Mouse (Mus musculus) splenic B cell, adult 2 months (primary cell): Measurements from ENCODE around the gene Pls3.

Experiments
- DNase-seq: peaks from one replicate; pipeline ENCODE4 v3.0.0-alpha.2; 2011; ENCODE audit warnings: low read depth, low spot score
- H3K27me3 ChIP-seq: 2 replicates; pipeline ENCODE4 v1.6.1; 2012; ENCODE audit warnings: mild to moderate bottlenecking, low read length, moderate library complexity, mixed read lengths; ENCODE audit not compliant: control insufficient read depth, poor library complexity, insufficient read depth, severe bottlenecking
- H3K36me3 ChIP-seq: 2 replicates; pipeline ENCODE4 v1.6.1; 2012; ENCODE audit warnings: mild to moderate bottlenecking, low read length, moderate library complexity, mixed read lengths; ENCODE audit not compliant: control insufficient read depth, poor library complexity, insufficient read depth, severe bottlenecking

Pls3 gene

DNA sequence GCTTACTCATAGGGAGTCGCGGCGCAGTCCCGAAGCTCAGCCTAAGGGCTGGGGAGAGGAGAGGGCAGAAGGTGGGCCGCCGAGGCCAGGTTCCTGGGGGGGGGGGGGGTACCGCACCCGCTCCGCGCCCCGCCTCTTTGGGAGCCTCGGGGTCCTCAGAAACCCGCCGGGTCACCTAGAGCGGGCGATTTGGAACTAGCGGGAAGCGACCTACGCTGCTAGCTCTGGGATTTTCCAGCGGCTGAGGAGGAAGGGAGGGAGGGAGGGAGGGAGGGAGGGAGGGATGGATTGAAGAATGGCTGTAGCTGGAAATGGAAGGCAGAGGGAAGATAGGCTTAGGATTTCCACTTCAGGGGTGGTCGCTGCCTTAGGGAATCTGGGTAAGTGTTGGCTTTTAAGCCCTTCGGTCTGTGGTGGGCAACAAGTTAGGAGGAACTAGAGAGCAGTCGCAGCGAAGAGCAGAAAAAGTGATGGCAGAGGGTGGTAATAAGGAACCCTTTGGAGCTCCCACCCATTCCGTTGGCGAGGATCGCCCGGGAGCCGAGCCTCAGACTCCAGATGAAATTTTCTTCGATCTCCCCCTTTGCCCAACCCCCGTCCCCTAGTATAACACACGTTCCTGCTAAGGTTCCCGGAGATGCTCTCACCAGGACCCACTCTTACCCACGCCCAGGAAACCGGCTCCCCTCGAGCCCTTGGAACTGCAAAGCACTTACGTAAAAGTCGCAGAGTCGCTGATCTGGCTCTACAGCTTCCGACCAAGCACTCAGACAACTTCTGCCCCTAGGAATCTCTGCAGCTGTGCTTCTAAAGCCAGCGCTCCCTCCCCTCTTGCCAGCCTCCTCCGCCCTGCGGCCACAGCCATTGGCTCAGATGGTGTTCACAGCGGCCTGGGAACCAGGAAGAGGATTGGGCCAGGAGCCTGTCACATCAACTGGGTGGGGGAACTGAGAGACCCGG lies at the start of gene Pls3:
TSS of gene Pls3 (minus strand) at position 851 of the 960 bp plus-strand sequence.
- Histone ChIP-seq H3K27me3 (no peaks in the 10 kb centered on the region), H3K36me3 (no peaks in the 10 kb centered on the region)
- DNase-seq = peak; percentile 15

DNA sequence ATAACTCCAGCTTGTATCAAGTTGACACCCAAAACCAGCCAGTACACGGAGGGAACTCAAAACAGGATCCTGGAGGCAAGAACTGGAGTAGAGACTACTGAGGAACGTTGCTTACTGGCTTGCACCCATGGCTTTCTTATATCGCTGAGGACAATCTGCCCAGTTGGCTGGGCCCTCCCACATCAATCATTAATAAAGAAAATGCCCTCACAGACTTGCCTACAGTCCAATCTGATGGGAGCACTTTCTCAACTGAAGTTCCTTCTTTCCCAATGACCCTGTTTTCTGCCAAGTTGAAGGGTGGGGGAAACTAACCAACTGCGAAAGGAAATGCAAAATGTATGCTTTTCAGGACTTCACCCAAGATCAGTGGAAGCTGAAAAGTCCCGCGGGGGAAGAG lies 20.7 kb upstream of the Pls3 start:
- no peak for DNase-seq
- H3K27me3 ChIP-seq = no peaks in the 10 kb centered on the region

DNA sequence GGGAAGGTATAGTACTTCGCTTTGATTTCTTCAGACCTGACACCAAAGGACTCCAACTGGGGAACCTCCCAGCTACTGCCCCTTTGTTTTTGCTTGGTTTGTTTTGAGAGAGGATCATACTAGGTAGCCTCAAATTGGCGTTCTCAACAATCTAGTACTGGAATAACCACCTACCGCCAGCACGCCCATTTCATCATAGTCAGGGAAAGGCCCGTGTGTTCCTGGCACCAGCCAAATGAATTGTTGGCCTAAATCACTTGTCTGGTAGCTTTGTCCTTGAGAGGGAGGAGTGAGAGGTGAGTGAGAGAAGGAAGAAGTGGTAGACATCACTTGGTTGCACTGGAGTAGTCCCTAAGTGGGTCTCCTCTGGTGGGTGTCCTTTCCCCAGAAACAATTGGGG lies 584 bp upstream of the Pls3 start:
- no peak for DNase-seq
- no peaks in the 10 kb centered on the region for H3K27me3 ChIP-seq
- no peaks in the 10 kb centered on the region for H3K36me3 ChIP-seq

More for the DNA sequence above, 20.7 kb upstream of the Pls3 start:
- H3K36me3 ChIP-seq = no peaks in the 10 kb centered on the region

DNA sequence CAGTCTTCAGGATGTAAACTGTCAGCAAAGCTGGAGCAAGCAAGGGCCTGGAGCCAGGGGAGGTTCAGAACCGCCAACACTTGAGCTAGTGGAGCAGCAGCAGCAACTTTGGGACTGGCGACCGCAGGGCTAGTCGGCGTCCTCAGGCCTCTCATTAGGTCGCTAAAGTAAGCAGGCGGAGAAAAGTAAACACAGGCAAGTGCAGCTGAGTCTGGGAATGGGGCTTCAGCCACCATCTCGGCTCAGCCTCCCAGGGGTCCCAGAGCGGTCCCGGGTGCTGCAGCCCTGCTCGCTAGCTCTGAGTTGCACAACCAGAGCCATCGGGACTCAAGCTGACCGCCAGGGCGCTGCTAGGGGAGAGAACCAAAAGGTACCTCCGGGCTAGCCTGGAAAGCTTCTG lies 1.2 kb downstream of the Pls3 start:
- no peaks in the 10 kb centered on the region for H3K27me3 ChIP-seq
- no peak for DNase-seq

DNA sequence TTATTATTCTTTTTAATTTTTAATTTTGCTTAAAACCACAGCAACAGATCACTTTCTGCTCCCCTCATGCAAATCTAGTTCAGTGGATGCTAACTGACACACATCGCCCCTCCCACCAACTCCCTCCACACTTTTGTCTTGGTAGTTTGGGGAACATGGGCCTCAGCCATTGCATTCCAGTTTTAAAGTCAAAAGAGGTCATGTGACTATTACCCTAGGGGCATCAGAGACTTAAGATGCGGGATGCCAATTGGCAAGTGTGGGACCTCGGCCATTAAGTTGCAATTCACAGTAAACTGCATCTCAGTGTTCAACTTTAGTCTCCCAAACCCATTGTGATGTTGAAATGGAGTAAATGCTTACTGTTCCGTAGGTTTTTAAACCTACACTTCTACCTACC lies 1.7 kb downstream of the Pls3 start:
- H3K36me3 ChIP-seq = no peaks in the 10 kb centered on the region
- DNase-seq = no peak
- H3K27me3 ChIP-seq = no peaks in the 10 kb centered on the region

More for the DNA sequence above, 1.2 kb downstream of the Pls3 start:
- no peaks in the 10 kb centered on the region for H3K36me3 ChIP-seq

DNA sequence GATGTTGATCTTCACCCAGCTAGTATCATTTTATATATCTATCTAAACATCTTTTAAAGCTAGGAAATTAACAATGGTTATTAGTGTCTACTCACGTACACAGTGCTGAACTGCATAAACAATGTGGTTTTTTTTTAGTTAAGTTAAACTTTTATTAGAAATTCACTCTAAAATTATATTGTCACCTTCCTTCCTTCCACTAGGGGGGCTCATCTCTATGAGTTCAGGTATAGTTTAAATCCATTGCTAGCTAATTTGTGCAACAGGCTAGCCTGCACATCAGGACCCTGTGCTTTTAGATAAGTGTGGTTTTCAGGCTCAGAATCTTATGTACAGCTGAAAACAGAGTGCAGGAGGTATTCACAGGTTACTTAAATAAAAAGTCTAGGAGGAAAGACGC lies 3.1 kb downstream of the Pls3 start:
- Histone ChIP-seq H3K27me3 (no peaks in the 10 kb centered on the region), H3K36me3 (no peaks in the 10 kb centered on the region)
- no peak for DNase-seq

DNA sequence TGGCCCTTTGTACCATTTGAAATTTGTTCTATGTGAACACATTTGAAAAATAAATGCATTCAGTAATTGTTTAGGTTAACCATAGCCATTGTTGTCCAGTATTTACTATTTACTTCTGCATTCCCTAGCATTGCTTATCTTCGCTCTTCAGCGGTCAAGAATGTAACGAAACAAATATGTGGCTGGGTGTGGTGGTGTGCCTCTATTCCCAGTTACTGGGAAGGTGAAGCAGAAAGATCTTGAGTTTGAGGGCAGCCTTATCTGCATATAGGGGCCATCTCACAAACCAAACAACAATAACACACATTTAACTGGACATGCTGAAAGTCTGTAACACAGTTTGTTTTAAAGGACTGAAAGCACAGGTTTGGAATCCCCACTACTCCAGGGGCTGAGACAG lies 13.3 kb downstream of the Pls3 start:
- Histone ChIP-seq H3K36me3 (no peaks in the 10 kb centered on the region), H3K27me3 (no peaks in the 10 kb centered on the region)
- no peak for DNase-seq

DNA sequence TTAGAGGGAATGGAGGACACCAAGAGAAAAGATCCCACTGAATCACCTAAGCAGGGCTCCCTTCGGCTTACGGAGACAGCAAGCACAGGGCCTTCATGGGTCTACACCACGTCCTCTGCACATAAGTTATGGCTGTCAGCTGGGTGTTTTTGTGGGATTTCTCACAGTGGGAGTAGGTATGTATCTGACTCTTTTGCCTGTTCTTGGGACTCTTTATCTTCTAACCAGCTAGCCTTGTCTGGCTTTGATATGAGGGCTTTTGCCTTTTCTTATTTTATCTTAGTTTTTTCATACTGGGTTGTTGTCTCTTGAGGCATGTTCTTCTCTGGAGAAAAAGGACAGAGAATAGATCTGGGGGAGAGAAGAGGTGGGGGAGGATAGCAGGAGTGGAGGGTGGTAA lies 20.7 kb downstream of the Pls3 start:
- Histone ChIP-seq H3K27me3 (no peaks in the 10 kb centered on the region), H3K36me3 (no peaks in the 10 kb centered on the region)
- DNase-seq = no peak

DNA sequence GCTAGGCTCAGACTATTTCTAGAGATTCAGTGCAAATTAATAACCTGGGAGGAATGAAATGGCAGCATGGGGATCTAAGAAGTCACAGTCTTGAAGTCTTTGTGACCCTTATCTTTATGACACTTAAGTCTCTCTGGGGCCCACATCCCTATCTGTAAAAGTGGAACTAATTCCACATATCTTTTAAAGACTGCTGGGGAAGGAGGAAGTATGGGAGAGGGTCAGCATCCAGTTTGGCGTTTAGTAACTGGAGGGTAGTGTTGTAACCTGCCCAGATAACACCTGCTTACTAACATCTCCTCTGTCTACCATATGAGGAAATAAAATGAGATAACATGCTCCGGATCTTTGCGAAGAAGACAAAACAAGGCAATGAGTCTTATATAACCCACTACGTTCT lies 30.7 kb downstream of the Pls3 start:
- no peaks in the 10 kb centered on the region for H3K27me3 ChIP-seq
- no peak for DNase-seq

DNA sequence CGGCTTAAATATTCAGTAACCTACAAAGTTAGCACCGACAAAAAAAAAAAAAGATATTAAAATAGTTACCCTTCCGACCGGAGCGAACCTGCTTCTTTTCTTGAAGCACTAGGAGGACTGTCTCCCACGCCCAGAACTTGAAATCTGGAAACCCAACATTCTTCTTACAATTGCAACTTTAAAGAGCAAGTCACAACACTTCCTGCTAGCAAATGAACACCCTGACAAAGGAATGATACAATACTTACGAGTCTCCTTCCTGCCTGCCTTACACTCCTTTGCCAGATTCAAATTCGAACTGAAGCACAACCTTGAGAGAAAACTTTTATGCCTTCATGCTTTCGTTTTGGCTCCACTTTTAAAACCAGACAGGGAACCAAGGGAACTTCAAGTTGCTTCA lies 32.1 kb downstream of the Pls3 start:
- no peaks in the 10 kb centered on the region for H3K36me3 ChIP-seq
- DNase-seq = no peak
- H3K27me3 ChIP-seq = no peaks in the 10 kb centered on the region

More for the DNA sequence above, 30.7 kb downstream of the Pls3 start:
- H3K36me3 ChIP-seq = no peaks in the 10 kb centered on the region

DNA sequence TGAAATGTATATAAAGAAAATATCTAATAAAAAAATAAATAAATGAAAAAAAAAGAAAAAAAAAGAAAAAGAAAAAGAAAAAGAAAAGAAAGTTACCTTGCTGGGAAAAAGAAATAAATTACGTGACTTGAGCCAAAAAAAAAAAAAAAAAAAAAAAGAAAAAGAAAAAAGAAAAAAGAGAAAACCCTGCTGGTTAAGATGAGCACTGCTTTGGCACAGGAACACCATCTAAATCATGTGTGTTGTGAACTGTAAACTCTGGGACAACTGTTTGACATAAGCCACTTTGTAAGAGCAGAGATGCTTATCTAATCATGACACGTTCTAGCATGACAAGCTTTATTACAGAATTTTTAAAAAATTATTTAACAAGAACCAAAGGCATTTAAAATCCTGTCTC lies 32.9 kb downstream of the Pls3 start:
- Histone ChIP-seq H3K36me3 (no peaks in the 10 kb centered on the region), H3K27me3 (no peaks in the 10 kb centered on the region)
- no peak for DNase-seq

DNA sequence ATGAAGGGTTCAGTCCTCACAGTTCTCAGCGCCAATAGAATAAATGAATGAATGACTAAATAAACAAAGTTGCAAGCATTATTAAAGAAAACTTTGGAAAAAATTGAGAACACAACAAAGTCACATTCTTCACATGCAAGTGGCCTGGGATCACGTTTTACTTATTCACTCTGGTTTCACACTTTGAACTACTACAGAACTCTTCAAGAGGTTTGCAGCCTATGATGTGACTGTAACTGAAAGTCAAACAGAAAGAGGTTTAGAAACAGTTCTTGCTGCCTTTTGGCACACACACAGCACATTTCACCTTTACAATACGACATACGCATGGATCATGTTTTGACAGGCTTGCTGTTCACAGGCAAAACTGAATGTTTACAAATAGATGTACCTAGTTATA lies 34.7 kb downstream of the Pls3 start:
- DNase-seq = no peak
- Histone ChIP-seq H3K27me3 (no peaks in the 10 kb centered on the region), H3K36me3 (no peaks in the 10 kb centered on the region)

DNA sequence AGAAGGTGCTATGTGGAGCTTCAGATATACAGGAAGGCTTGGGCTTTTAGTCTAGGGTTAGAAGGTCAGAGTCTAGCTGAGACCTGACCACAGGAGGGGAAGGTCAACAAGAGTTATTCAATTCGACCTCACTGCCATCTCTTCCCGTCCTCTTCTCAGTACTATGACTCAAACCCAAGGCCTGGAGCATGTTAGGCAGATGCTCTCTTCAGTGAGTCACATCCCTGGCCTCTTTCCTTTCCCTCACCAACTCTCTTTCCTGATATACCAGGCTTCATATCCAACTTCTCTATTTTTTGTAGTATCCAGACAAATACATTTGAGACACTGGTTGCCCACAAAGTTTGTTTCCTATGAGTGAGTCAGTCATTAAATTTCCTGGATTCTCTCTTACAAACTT lies 40.1 kb downstream of the Pls3 start:
- Histone ChIP-seq H3K27me3 (no peaks in the 10 kb centered on the region), H3K36me3 (no peaks in the 10 kb centered on the region)
- no peak for DNase-seq

DNA sequence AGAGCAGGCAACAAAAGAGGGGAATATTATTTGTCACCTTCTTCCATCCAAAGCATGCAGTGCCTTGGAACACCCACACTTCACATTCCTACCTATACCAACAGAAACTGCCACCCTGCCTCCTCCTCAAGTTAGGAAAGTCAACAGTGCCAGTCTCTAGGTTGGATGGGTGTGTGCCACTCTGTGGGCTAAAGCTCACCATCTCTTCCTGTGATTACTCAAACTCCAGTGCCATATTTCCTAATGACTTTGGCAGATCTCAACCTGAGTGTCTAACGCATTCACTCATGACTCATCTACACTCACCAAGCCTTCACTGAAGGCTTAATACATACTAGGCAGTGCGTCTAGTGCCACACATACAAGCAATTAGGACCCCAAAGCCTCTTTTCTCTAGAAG lies 40.7 kb downstream of the Pls3 start:
- Histone ChIP-seq H3K36me3 (no peaks in the 10 kb centered on the region), H3K27me3 (no peaks in the 10 kb centered on the region)
- no peak for DNase-seq

DNA sequence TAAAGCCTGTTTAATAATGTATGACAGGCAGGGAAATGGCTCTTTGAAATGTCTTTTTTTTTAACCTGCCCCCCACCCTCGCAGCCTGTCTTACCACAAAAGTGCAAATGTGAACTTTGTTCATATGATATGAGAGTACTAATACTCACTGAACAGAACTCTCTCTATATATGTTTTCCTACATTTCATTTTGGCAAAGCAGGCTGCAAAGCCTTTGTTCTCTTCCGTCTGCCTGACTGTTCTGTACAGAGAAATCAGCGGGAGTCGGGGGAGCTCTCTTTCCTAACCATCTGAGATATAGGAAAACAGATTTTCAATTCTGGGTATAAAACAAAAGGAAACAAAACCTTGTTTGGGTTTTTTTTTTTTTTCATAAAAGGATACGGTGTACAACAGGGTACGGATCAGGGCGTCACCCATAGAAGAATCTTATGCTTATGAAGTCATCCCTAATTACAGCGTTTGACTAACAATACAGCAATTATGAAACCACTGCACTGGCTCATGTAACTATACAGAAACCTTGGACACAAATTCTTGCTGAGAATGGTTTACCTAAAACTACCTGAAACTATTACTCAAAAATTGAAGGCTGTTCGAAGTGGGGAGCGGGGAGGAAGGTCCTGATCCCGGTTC lies 41.9 kb downstream of the Pls3 start:
- DNase-seq = no peak
- no peaks in the 10 kb centered on the region for H3K36me3 ChIP-seq

More for the DNA sequence above, 41.9 kb downstream of the Pls3 start:
- no peaks in the 10 kb centered on the region for H3K27me3 ChIP-seq
